Mouse (Mus musculus) C2C12 (cell line): ENCODE measurements around the gene Dusp21. TPM values are rescaled to one million over a fixed set of nuclear protein-coding genes. Genes with fewer than 3 reads are reported as not detected.

Experiments used
- H3K27me3 ChIP-seq: one replicate; pipeline ENCODE4 v1.6.1; 2011; ENCODE audit not compliant: control insufficient read depth, insufficient read depth, insufficient read length
- H3K36me3 ChIP-seq: one replicate; pipeline ENCODE4 v1.6.1; 2011; ENCODE audit not compliant: control insufficient read depth, insufficient read depth
- H3K4me3 ChIP-seq: one replicate; pipeline ENCODE4 v1.5.1; 2011; ENCODE audit warnings: mild to moderate bottlenecking, control low read depth; ENCODE audit not compliant: poor library complexity, insufficient read depth, severe bottlenecking
- H3K79me2 ChIP-seq: one replicate; pipeline ENCODE4 v1.6.1; 2011; ENCODE audit not compliant: control insufficient read depth, insufficient read depth
- H3K79me3 ChIP-seq: one replicate; pipeline ENCODE4 v1.6.1; 2011; ENCODE audit warnings: low read depth, control low read depth
- H3ac ChIP-seq: one replicate; pipeline ENCODE3; 2011; ENCODE audit warnings: low read depth; ENCODE audit not compliant: control insufficient read depth, insufficient read length
- CEBPB ChIP-seq: IDR thresholded peaks from one replicate; pipeline ENCODE4 v1.6.1; 2011; ENCODE audit warnings: low read depth, mild to moderate bottlenecking, control low read depth, moderate library complexity
- CTCF ChIP-seq: IDR thresholded peaks from one replicate; pipeline ENCODE4 v1.5.1; 2011; ENCODE audit not compliant: control insufficient read depth, insufficient read depth, insufficient read length
- FOSL1 ChIP-seq: IDR thresholded peaks from one replicate; pipeline ENCODE4 v1.8.0; 2011; ENCODE audit warnings: mild to moderate bottlenecking, low read length; ENCODE audit not compliant: poor library complexity, insufficient read depth, severe bottlenecking
- MAX ChIP-seq: IDR thresholded peaks from one replicate; pipeline ENCODE4 v1.6.1; 2011; ENCODE audit warnings: mild to moderate bottlenecking, control low read depth
- MYOD1 ChIP-seq: IDR thresholded peaks from one replicate; pipeline ENCODE4 v1.6.1; 2011; ENCODE audit warnings: low read depth; ENCODE audit not compliant: control insufficient read depth, insufficient read length
- MYOG ChIP-seq: IDR thresholded peaks from one replicate; pipeline ENCODE4 v1.6.1; 2011; ENCODE audit not compliant: control insufficient read depth, insufficient read length; ENCODE audit errors: extremely low read depth
- USF1 ChIP-seq: IDR thresholded peaks from one replicate; pipeline ENCODE4 v1.6.1; 2011; ENCODE audit warnings: low read depth, mild to moderate bottlenecking, control low read depth, moderate library complexity
- long read RNA-seq, 2 experiments: library from polyadenylated mRNA; unstranded; transcript quantifications; one replicate each; pipeline ENCODE4 v2.0.0; 2019 to 2020
- polyA plus RNA-seq: library from polyadenylated mRNA; unstranded; fragments of >200 nt; fragmentation: generic; extraction: Trizol; gene quantifications from one replicate; pipeline ENCODE4 v1.2.1, GENCODE M21; 2012; ENCODE audit warnings: missing spikeins

The Dusp21 gene
- polyA plus RNA-seq, result not detected
- long read RNA-seq, experiment 1, result 0 reads
- long read RNA-seq, experiment 2, result 0 reads

DNA sequence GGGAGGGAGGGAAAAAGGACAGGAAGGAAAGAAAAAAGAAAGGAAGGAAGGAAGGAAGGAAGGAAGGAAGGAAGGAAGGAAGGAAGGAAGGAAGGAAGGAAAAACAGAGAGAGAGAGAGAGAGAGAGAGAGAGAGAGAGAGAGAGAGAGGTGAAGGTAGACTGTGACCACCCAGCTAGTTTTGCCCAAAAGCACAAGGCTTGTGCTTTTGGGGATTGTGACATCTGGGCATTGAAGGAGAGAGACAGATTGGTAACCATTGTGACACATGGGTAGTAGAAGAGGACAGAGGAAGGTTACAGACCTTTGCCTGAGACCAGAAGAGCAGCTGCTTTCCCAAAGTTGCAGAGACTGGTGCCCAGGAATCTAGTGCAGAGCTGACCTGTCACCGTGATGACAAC is at the start of gene Dusp21:
Dusp21 (plus strand) TSS at position 301 of the 400 bp plus-strand sequence.
- Histone ChIP-seq H3ac (no peak within 1 kb of the TSS), H3K4me3 (no peak within 1 kb of the TSS), H3K79me2 (no peaks in the 10 kb centered on the region), H3K36me3 (no peaks in the 10 kb centered on the region), H3K79me3 (no peaks in the 10 kb centered on the region), H3K27me3 (no peaks in the 10 kb centered on the region)
- TF ChIP-seq MYOG (no peak), FOSL1 (no peak), CTCF (no peak), CEBPB (no peak), MYOD1 (no peak), MAX (no peak), USF1 (no peak)

DNA sequence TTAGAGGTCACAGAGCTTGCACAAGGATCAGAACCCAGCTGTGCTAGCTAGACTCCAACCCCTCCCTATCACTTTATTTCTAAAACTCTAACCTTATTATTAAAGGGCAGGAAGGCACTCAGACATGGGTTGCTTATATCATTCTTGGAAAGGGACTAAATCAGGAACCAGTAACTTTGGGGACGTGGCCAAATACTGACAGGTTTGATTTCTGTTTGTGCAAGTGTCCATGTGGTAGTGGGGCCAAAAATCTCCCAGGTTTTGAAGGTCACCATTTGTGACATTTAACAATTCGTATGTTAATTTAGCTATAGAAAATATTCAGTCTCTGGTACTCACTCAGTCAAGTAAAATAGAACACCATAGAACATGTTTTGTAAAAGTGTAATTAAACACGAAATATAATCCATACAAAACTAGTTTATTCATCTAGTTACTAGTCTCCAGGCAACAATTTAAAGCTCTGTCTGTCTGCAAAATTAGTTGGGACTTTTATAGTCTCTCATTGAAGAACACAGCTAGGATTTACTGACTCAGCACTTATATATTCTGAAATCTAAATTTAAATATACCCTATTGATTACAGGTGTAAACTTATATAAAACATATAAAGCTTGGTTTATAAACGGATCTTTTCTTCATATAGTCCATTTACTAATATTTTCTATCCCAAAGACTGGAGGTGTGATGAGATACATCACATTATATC is 15.2 kb downstream of the Dusp21 start:
- Histone ChIP-seq H3K79me3 (peaks cover 27% of the 10 kb centered on the region), H3K36me3 (no peaks in the 10 kb centered on the region), H3ac (no peak overlapping the region), H3K27me3 (no peaks in the 10 kb centered on the region), H3K4me3 (no peak overlapping the region), H3K79me2 (peaks cover 30% of the 10 kb centered on the region)
- TF ChIP-seq CEBPB (no peak), MYOG (no peak), MAX (no peak), MYOD1 (no peak), FOSL1 (no peak), CTCF (no peak), USF1 (no peak)

DNA sequence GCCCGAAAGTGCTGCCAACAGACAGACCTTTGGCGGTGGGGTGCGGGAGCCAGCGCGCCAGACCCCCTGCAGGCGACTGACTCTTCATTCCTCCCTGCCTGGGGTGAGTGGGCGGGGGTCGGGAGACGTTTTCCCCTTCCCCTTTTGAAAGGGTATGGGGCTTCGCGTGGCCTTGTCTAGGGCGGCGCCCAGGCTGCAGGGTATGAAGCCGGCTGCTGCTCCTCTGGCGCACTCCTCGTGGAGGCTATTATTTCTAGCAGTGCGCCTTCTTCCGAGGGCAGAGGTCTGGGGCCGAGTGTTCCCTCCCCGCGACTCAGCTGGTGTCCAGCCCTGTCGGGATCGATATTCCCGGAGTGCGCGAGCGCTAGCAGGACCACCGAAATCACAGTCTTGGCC is 16.1 kb downstream of the Dusp21 start:
- Histone ChIP-seq H3K79me3 (peaks cover 34% of the 10 kb centered on the region), H3K79me2 (peaks cover 39% of the 10 kb centered on the region), H3K4me3 (peak overlapping the region; percentile 68), H3K36me3 (no peaks in the 10 kb centered on the region), H3K27me3 (no peaks in the 10 kb centered on the region), H3ac (peak overlapping the region; percentile 48)
- no peak for TF ChIP-seq FOSL1
- TF ChIP-seq MYOG, result no peak
- TF ChIP-seq CEBPB, result no peak
- TF ChIP-seq USF1, result no peak
- TF ChIP-seq CTCF, result no peak
- no peak for TF ChIP-seq MYOD1
- TF ChIP-seq MAX, result no peak

DNA sequence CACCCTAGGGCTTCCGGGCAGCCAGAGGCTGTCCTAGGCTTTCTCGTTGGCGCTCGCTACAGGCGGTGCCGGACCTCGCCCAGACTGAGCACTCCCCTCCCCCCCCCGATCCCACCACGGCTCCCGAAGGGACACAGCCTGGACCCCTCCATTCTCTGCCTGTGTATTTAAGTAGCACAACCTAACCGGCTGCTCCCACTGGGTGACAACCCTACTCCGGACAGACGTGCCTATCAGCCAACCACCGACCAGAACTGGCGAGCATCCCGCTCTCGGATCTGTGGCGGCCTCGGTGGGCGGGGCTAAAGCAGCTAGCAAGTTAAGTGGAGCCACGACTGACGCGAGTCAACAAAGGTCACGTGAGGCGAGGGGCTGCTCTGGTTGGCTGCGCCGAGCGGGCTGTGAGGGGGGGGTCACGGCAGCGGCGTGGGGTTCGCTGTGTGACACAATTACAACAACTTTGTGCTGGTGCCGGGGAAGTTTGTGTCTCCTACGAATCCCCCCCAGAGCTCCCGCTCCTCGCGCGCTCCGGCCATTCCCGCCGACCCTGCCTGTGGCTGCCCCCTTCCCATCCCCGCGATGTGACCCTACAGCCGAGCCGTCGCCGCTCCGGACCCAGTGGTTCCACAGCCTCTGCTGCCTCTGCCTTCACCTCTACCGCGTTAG is 16.7 kb downstream of the Dusp21 start, which contains the start of gene Kdm6a:
Kdm6a (plus strand) TSS at position 384 of the 666 bp plus-strand sequence.
- H3K4me3 ChIP-seq, result peak within 1 kb of the TSS; percentile 68
- peak within 1 kb of the TSS; percentile 76 for H3ac ChIP-seq
- H3K36me3 ChIP-seq, result no peaks in the 10 kb centered on the region
- peaks cover 43% of the 10 kb centered on the region for H3K79me2 ChIP-seq
- TF ChIP-seq USF1, result peak; percentile 98
- TF ChIP-seq MYOD1, result no peak
- TF ChIP-seq FOSL1, result no peak
- no peak for TF ChIP-seq CTCF
- no peak for TF ChIP-seq CEBPB
- TF ChIP-seq MAX, result peak; percentile 58
- TF ChIP-seq MYOG, result no peak
- H3K79me3 ChIP-seq, result peaks cover 40% of the 10 kb centered on the region
- H3K27me3 ChIP-seq, result no peaks in the 10 kb centered on the region

DNA sequence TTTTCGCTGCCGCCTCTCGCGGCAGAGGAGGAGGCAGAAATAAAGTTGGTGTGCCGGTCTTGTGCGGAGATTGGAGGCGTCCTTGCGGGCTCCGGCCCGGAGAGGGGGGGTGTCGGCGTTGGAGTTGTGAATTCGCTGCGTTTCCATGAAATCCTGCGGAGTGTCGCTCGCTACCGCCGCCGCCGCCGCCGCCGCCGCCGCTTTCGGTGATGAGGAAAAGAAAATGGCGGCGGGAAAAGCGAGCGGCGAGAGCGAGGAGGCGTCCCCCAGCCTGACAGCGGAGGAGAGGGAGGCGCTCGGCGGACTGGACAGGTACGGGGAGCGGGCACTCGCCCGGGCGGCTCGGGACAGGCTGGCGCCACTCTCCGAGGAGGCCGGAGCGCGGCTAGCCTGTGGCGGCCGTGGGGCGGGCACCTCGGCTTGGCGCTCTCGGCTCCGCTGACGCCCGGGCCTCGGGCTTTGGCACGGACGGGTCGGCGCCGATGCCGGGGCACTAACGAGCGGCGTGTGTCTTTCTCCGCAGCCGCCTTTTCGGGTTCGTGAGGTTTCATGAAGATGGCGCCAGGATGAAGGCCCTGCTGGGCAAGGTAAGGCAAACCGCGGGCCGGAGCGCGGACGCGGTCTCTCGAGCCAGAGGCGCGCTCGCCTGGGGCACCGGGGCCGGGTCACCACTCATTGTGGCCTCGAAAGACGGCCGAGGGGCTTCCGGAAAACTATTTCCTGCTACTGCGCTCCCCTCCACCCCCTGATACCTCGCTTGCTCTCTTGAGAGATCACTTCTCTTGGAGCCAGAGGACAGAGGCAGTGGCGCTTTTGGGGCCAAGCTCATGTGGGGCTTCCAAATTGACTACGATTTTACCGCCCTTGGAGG is 17.4 kb downstream of the Dusp21 start:
- Histone ChIP-seq H3K27me3 (no peaks in the 10 kb centered on the region), H3K79me3 (peaks cover 47% of the 10 kb centered on the region), H3K4me3 (peak overlapping the region; percentile 68), H3ac (peak overlapping the region; percentile 76), H3K36me3 (no peaks in the 10 kb centered on the region), H3K79me2 (peaks cover 51% of the 10 kb centered on the region)
- TF ChIP-seq CTCF (no peak), MAX (no peak), MYOD1 (no peak), FOSL1 (no peak), USF1 (no peak), CEBPB (no peak), MYOG (no peak)
